Mouse (Mus musculus): ENCODE measurements around the gene Krtap14.

Krtap14 gene

DNA sequence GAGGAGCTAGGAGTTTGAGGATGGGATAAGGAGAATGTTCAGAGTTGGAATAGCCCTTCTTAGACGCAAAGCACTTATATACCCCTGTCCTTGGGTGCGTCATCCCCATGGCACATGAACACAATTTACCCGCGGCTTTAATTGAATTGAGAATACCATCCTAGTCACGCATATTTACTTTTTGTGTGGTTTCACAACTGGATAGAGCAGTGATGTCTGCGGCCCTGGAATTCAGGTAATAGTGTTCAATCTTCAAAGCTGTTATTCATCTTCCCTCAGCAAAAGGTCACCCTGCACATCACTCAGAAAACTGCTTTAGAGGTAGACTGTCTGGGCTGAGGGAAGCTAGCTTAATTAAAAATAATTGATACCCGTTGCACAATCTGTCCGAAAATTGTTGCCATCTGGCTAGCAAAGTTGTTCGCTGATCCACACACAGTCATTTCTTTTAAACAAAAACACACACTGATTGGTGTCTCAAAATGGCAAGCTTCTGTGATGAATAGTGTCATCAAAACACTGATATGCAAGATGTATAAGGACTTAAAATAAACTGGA, at the start of gene Krtap14:
TSS of gene Krtap14 (minus strand) at position 51 of the 558 bp plus-strand sequence.
- DNase-seq: no peak

DNA sequence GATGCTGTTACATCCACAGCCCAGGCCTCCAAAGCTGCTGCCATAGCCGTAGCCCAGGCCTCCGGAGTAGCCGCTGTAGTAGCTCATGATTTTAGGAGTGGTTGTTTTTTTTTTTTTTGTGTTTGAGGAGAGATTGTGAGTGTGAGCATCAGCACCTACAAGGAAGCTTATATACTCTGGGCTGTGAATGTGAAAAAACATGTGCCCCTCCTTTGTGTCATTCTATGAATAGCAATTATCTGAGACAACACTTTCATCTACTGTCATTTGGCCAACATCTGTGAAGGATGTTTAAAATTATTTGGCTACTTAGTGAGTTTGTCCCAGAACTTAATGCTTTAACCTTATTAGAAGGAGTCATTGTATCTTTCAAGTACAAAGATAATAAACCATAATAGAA, 48.2 kb upstream of the Krtap14 start, which contains the start of gene Krtap19-2:
TSS of gene Krtap19-2 (minus strand) at position 101 of the 400 bp plus-strand sequence.
- DNase-seq: no peak

- no peak for DNase-seq
These were observed 43.4 kb upstream of the Krtap14 start, which contains the start of gene Krtap19-1 for GRCm38 (mm10) chr16:88869311-88869710. Gene Krtap19-1 (minus strand): TSS chr16:88869411.

GRCm38 (mm10) chr16:88864887-88865407, 39.0 kb upstream of the Krtap14 start:
- no peak for DNase-seq

- peak; percentile 23 for DNase-seq
These were observed 25.5 kb upstream of the Krtap14 start for GRCm38 (mm10) chr16:88851450-88851849.

- no peak for DNase-seq
These were observed 22.6 kb upstream of the Krtap14 start for GRCm38 (mm10) chr16:88848558-88848957.

DNA sequence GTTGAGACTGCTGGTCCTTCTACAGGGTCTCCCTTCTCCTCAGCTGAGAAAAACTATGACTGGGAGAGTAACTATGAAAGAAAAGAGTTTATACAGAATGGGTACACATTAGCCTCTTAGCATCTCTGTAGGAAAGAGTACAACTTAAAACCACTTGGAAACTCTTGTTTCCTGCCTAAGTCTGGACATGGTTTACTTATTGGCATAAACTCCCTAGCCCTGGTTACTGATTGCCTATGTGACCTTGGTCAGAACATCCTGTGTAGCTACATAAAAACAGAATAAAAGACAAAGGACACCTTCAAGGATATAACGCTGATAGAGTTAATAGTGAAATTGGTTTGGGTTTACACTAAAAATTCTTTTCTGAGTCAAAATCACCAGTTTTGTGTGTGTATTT, 21.4 kb upstream of the Krtap14 start:
- DNase-seq: peak; percentile 3

GRCm38 (mm10) chr16:88826978-88827377, 1.0 kb upstream of the Krtap14 start:
- no peak for DNase-seq

- peak; percentile 34 for DNase-seq
These were observed 2.2 kb downstream of the Krtap14 start for GRCm38 (mm10) chr16:88823736-88824135.

- DNase-seq: no peak
These were observed 5.9 kb downstream of the Krtap14 start, which contains the start of gene Krtap15 for GRCm38 (mm10) chr16:88820066-88820465. Gene Krtap15 (plus strand): TSS chr16:88820215.

DNA sequence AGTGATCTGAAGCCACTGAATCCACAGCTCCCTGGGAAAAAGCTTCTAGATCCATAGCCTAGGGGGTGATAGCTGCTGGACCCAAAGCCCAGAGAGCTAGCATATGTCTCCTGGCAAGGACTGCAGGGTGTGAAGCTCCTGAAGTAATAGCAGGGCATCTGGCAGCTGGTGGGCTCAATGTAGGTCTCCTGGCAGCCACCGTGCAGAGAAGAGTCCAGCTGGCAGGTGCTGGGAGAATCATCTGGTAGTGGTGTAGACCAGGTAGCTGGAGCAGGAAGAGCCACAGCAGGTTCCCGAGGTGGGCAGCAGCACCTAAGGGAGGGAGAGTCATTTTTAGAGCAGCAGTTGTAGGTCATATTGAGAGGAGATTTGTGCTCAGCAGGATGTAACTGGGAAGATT, 14.1 kb downstream of the Krtap14 start, which contains the start of gene Gm20741:
TSS of gene Gm20741 (minus strand) at position 394 of the 400 bp plus-strand sequence.
- DNase-seq: no peak

DNA sequence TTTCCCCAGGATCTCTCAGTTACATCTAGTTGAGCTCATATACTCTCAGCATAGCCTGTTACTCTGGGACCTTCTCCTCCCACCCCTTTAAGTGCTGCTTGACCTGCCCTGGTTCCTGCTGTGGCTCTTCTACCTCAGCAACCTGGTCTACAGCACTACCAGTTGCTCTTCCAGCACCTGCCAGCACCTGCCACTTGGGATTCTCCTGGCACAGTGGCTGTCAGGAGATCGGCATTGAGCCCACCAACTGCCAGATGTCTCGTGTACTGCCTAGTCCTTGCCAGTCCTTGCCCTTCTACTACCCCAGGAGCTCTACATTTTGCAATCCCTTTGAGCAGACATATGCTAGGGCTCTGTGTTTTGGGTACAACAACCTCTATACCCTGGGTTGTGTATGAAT, 39.2 kb downstream of the Krtap14 start:
- DNase-seq: no peak

DNA sequence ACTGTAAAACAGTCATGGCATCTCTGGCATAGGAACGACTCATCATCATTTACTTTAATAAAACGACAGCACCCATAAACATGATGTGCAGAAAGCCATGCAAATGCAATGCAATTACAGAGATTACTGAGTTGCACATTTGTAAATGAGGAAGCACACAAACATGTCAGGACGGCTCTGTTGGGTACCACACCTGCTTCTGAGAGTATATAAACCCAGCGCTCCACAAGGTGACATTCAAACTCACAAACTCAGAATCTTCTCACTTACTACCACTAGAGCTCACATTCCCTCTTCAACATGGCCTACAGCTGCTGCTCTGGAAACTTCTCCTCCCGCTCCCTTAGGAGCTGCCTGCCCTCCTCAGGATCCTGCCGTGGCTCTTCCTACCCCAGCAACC, 48.3 kb downstream of the Krtap14 start, which contains the start of gene Gm5965:
TSS of gene Gm5965 (plus strand) at position 301 of the 400 bp plus-strand sequence.
- no peak for DNase-seq

- DNase-seq: no peak
These were observed 51.8 kb downstream of the Krtap14 start, which contains the start of gene 2310057N15Rik for GRCm38 (mm10) chr16:88774106-88774505. Gene 2310057N15Rik (minus strand): TSS chr16:88774206.

Measured in kidney, postnatal 14 days (tissue).